Mouse (Mus musculus) heart, postnatal 25 days (tissue): ENCODE data around the gene Nudt9. TPM values are rescaled to one million over a fixed set of nuclear protein-coding genes. Genes with fewer than 3 reads are reported as not detected.

ENCODE experiments used
- DNase-seq: peaks from one replicate; pipeline ENCODE4 v3.0.0; 2022; ENCODE audit warnings: low spot score
- intact Hi-C: fragments of 180-260 bp; cut with DNase I; formaldehyde crosslinking; loops from one replicate; pipeline ENCODE4 v1.15.1; 2025
- microRNA-seq: library from miRNA; unstranded; fragments of <30 nt; microRNA quantifications from one replicate; pipeline ENCODE4 v1.2.0, GENCODE M21; 2022
- total RNA-seq, 2 experiments: library from RNA; stranded (reverse); gene quantifications; 2 replicates each; pipeline ENCODE4 v1.2.3; 2021

The Nudt9 gene
- total RNA-seq, 2 experiments from 2014 or later, result 51.4 to 52.3 TPM

DNA sequence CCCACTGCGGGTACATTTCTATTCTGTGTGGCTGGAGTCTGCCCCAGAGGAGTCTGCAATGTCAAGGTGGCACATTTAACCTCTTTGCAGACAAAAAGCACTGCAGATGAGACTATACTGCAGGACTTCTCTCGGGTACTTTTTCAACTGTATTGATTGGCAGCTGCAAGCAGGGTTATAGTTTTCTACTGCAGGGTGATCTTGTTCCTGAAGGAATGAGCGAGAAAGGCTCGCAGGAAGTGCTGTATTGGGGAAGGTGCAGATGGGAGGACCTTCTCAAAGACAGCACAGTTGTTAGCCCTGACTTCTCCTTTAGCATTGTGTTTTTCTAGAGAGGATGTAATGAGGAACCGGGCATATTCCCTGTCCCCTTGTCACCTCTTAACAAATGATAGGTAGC, 66.4 kb downstream of the Nudt9 start:
- intact Hi-C loops, result no loop called here
- DNase-seq, result no peak

DNA sequence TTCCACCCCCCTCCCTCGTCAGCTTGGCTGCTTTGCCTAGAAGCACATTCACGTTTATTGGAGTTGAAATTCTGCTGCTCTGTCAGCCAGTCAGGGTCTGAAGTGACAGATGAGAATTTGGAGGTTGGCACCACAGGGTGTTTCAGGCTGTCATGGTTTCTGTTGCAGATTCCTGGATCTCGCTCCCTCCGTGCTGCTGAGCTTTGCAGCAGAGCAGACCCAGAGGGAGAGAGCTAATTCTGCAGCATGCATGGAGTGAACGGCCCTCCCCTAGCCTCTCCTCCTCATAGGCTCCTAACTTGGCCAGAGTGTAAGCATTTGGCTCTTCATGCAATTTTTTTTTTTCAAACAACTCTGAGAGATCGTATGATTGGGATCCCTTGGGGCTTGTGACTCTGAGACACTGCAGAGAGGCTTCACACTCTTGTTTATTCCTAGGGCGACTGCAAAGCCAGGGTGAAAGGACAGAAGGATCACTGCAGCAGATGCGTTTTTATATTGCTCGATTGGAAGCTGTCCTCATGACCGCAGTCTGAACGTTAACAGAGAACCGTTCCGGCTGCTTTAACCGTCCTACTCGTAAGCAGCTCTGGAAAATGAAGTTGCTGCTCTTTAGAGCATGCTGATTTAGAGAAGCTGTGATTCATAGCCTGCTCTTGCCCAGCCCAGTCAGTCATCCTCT, 67.5 kb downstream of the Nudt9 start, which contains the start of gene Sparcl1:
Gene Sparcl1 (minus strand): TSS at position 243 of the 682 bp plus-strand sequence.
- intact Hi-C loops, result no loop called here
- no peak for DNase-seq

Small RNA genes lying within 50 kb of the gene (microRNA-seq; reads per million reads assigned to microRNA genes)
- not detected for gene Mir5619

Other genes starting within 250 kb of the Nudt9 start
- 10 to 100 TPM; 12.6 to 13.5 TPM for gene Klhl8, start 135.0 kb upstream of the Nudt9 start, total RNA-seq
- not detected for gene Hsd17b13, start 68.9 kb upstream of the Nudt9 start, total RNA-seq
- gene Hsd17b11, start 24.4 kb upstream of the Nudt9 start, total RNA-seq, result 10 to 100 TPM; 25.2 to 29.6 TPM
- not detected for gene Gm17660, start 31.3 kb downstream of the Nudt9 start, total RNA-seq
- 100 to 1,000 TPM; 191 to 258 TPM for gene Sparcl1, start 67.4 kb downstream of the Nudt9 start, total RNA-seq
- gene Dspp, start 124.4 kb downstream of the Nudt9 start, total RNA-seq, result not detected
- gene Dmp1, start 156.3 kb downstream of the Nudt9 start, total RNA-seq, result not detected